Mouse (Mus musculus): Measurements from ENCODE around the gene Ddah2.
"Not testable (repeated sequence)": the region's sequence is repeated elsewhere in the genome, so short reads cannot be mapped to it uniquely, and the experiment has no call there.

The Ddah2 gene

DNA sequence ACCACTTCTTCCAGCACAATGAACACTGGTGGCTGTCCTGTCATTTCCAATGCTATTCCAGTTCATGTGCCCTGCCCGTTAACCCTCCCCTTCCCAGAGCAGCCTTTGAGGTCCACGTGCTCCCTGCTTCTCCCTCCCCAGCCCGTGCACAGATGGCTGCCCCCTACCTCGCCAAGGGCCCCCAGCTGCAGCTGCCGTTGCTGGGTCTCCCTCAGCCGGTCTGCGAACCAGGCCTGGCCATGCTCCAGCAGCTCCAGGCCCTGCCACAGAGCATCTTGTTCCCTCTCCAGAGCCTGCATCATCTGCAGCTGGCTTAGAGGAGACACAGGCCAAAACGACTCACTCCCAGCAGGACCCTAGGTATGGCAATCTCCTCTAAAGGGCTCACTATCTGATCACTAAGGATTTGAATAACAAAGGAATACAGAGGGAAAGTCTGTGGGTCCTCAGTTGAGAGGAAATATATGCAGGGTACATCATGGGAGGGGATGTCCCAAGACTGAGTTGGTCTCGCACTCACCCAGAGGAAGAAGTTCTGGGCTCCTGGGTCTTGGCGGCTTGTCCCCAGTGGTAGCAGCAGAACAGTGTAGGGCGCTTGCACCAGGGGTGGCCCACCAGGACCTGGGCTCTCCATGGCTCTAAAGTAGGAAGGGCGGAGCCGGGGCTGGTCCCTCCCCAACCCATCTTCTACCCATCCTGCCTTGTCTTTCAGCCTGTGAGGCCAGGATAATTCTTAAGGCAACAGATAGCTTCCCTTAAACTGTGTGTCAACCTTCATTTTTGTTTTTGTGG is 31.4 kb upstream of the Ddah2 start, which contains the start of gene Sapcd1:
TSS of gene Sapcd1 (minus strand) at position 740 of the 792 bp plus-strand sequence.
- no peak for DNase-seq (ENCODE audit: low spot score in 2 of 2)

DNA sequence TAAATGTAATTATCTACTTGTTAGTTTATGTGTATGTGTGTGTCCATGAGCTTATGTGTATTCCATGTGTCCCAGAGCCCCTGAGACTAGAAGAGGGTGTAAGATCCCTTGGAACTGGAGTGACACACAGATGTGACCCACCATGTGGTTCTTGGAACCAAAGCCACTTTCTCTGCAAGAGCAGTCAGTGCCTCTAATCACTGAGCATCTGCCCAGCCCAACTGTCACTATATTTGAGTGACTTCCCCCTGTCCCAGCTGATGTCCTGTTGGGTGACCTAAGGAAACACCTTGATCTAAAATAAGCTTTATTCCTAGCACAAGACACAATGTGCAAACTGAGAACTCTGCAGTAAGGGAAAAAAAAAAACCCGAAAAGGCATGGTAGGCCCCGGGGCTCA is 30.5 kb upstream of the Ddah2 start:
- DNase-seq (ENCODE audit: low spot score in 2 of 2), result no peak

- DNase-seq (ENCODE audit: low spot score in 2 of 2), result no peak
These were observed 28.9 kb upstream of the Ddah2 start for GRCm38 (mm10) chr17:35029691-35030532.

DNA sequence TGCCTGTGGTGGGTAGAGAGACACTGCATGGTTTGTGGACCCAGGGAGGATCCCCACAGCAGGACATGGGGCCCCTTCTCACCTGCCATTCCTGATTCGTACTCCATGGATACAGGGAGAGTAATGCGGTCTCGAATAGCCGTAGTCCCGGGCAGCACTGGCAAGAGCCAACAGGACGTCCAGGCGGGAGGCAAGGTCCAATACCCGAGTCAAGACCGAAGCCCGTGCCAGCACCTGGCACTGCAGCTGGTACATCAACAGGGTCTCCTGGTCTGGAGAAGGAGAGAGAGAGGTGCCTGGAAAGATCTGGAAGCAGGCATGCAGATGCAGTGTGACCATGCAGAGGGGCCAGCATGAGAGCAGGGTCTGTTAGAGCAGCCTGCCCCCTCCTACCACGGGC is 27.6 kb upstream of the Ddah2 start:
- no peak for DNase-seq (ENCODE audit: low spot score in 2 of 2)

- DNase-seq (ENCODE audit: low spot score in 2 of 2), result no peak
These were observed 27.0 kb upstream of the Ddah2 start for GRCm38 (mm10) chr17:35031880-35032279.

DNA sequence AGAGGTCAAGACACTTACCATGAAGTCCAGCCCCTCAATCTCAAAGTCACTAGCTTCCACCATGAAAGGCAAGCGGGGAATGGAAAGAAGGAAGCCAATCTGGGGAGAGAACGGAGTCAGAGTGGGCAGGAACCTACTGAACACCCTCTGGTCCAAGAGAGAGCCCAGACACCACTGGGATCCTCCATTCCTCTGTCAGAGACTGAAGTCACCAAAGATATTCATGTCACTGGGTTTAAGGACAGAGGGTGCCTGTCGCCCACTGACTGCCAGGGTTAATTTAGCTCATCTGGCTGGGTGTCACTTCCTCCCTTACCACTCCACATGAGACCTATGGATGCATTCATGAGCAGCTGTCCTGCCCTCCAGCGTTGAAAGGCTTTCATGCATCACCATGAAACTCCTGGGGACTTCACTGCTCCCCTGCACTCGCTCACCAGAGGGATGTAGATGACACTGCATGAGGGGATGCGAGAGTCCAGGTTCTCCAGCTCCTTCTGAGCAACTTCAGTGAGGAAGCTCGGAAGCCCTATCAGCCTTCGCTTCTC is 26.4 kb upstream of the Ddah2 start:
- DNase-seq (ENCODE audit: low spot score in 2 of 2), result no peak

- DNase-seq (ENCODE audit: low spot score in 2 of 2), result not testable (repeated sequence)
These were observed 25.1 kb upstream of the Ddah2 start for GRCm38 (mm10) chr17:35033703-35034102.

GRCm38 (mm10) chr17:35034896-35035295 is 23.9 kb upstream of the Ddah2 start:
- no peak for DNase-seq (ENCODE audit: low spot score in 2 of 2)

GRCm38 (mm10) chr17:35039121-35039873 is 19.5 kb upstream of the Ddah2 start:
- no peak for DNase-seq (ENCODE audit: low spot score in 2 of 2)

DNA sequence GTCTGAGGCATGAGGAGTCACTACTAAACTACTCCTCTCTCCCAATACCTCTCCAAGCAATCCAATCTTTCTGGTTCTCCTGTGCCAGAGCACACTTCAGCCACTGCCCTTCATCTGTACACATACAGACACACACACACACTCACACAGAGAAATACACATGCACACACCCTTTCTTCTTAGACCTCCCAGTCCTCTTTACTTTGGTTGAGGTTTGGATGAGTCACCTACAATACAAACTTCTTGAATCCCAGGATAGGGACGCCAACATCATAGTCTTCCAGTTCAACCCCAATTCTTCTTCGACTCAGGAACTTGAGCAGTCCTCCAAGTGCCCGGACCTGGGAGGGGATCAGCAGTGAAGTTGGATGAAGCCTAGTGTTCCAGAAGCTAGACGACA is 15.0 kb upstream of the Ddah2 start:
- no peak for DNase-seq (ENCODE audit: low spot score in 2 of 2)

- DNase-seq (ENCODE audit: low spot score in 2 of 2), result no peak
These were observed 13.7 kb upstream of the Ddah2 start for GRCm38 (mm10) chr17:35044904-35045806.

DNA sequence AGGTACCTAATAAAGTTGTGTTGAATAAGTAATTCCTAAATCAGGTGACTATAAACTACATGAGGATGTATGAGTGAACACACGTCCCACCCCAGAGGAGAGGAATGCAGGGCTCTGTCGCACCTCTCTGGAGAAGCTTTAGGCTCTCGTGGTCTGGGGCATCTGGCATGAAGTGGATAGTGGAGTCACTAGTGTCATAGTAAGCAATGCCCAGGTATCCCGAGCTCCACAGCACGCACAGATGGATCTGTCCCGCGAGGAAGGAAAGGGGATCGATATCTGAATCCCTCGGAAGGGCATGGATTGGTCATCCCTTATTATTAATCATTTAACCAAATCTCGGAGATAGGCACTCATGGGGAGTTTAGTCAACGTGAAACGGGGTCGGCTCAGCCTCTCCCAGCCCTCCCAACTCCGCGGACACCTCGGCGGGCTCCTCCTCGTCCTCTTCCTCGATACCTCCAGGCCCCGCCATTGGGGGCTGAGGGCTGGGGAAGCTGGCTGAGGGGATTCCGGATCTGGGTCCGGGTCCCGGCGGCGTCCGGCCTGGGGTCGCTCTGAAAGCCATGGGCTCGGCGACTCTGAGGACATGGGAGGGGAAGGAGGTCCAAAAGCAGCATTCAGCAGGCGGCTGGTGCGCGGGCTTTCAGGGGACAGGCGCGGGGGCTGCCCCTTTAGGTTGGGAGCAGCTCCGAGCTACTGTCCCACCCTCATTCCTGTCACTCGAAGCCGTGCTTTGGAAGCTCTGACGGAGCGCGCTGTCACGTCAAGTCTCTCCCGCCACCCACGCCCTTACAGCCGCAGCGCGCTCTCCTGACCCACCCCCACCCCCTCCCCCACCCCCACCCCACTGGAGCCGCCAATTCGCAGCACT is 12.8 kb upstream of the Ddah2 start:
- DNase-seq (ENCODE audit: low spot score in 2 of 2), result no peak

DNA sequence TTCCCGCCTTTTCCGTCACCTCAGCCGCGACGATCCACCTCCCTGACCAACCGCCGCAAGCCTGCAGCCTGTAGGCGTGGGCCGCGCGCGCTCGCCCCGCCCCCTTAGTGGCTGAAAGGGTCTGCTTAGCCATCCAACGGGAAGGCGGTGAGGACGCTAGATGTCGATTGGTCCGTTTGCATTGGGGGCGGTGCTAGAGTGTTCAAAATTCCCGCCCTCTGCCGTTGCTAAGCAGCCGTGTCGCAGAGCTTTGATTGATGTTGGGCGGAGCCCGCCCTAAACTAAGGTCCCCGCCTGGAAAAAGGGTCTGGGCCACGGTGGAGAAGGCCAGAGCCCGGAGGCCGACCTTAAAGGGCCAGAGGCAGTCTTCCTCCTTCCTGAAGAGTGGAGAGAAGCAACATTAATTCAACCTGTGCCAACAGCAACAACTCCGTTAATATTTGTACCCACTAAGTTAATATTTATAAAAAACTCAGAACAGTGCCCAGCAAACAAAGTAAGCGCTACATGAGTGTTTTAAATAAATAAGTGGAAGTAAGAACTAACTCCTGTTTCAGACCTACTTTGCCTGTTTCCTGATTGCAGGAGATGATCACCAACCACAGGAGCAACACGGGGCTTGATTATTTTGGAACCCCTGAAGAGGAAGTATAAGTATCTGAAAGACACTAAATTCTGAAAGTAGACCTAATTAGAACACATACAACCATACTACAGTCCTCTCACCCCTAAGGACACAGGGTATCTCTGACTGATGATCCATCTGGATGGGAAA is 12.0 kb upstream of the Ddah2 start, which contains the start of gene Msh5:
TSS of gene Msh5 (minus strand) at position 65 of the 775 bp plus-strand sequence.
- DNase-seq (ENCODE audit: low spot score in 2 of 2), result peak; percentile 97 to 98

- DNase-seq (ENCODE audit: low spot score in 2 of 2), result no peak
These were observed 11.1 kb upstream of the Ddah2 start for GRCm38 (mm10) chr17:35047688-35048087.

DNA sequence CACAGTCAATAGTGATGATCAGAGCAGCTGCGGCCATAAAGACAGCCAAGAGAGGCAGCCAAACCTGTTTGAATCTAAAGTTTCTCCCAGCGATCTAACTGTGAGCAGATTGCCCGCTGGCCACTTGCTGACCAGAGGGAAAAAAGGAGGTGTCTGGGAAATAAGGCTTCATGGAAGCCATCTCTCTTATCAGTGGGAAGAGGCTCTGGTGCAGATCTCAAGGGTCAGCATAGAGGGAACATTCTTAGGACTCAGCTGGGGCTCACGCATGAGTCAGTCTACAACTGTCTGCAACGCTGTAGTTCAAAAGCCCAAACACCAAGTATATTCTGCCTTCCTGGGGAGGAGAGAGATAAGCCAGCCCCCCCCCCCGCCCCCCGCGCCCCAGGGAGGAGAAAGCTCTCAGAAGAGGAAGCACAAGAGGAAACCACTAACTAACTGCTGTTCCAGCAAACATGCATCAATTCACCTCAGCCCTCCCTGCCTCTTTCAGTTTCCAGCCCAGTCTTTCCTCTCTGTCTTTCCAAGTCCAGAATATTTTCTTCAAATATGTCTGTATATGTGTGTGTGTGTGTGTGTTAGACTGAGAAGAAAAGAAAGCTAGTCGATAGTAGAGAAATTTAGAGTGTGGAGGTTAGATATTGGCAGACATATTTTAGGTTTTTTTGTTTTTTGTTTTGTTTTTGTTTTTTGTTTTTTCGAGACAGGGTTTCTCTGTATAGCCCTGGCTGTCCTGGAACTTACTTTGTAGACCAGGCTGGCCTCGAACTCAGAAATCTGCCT is 10.5 kb upstream of the Ddah2 start:
- DNase-seq (ENCODE audit: low spot score in 2 of 2), result no peak

- DNase-seq (ENCODE audit: low spot score in 2 of 2), result no peak
These were observed 9.8 kb upstream of the Ddah2 start for GRCm38 (mm10) chr17:35048932-35049440.

GRCm38 (mm10) chr17:35049561-35050016 is 9.2 kb upstream of the Ddah2 start, which contains the start of gene Clic1:
Gene Clic1 (plus strand): TSS chr17:35049966.
- peak; percentile 57 to 63 for DNase-seq (ENCODE audit: low spot score in 2 of 2)
